Mouse (Mus musculus): Measurements from ENCODE around the gene Usf2. TPM values are rescaled to one million over a fixed set of nuclear protein-coding genes. Genes with fewer than 3 reads are reported as not detected.

Usf2 gene
- polyA plus RNA-seq, 1 experiment = 288 TPM

- H3K4me3 ChIP-seq (ENCODE audit: control insufficient read depth, insufficient read depth, low read length) = no peak overlapping the region
- no peaks in the 10 kb centered on the region for H3K36me3 ChIP-seq (ENCODE audit: control insufficient read depth, insufficient read depth, low read length)
- H3K27ac ChIP-seq (ENCODE audit: control insufficient read depth, insufficient read depth, low read length) = no peak overlapping the region
- H3K4me1 ChIP-seq (replicated peaks; ENCODE audit: control insufficient read depth, insufficient read depth, low read length) = peaks cover 18% of the 10 kb centered on the region
- 96% methylated on average over 15 of the region's 15 CpGs for WGBS
- no peaks in the 10 kb centered on the region; the same call in 1 of the 2 replicates for H3K27me3 ChIP-seq (ENCODE audit: control insufficient read depth, insufficient read depth, low read length)
- no peak for DNase-seq
- TF ChIP-seq POLR2A (IDR thresholded peaks at IDR 0.05; ENCODE audit: control insufficient read depth, extremely low read depth, insufficient read depth, low read length, poor library complexity) (no peak), CTCF (IDR thresholded peaks at IDR 0.05; ENCODE audit: borderline replicate concordance, control insufficient read depth, extremely low read depth, insufficient read depth, low read length, poor library complexity) (no peak)
Observed at GRCm38 (mm10) chr7:30971901-30972300, 15.3 kb upstream of the Usf2 start.

GRCm38 (mm10) chr7:30969174-30969573, 12.6 kb upstream of the Usf2 start:
- DNase-seq = no peak
- 97% methylated on average over 4 of the region's 4 CpGs for WGBS
- no peak overlapping the region for H3K27ac ChIP-seq (ENCODE audit: control insufficient read depth, insufficient read depth, low read length)
- no peaks in the 10 kb centered on the region for H3K36me3 ChIP-seq (ENCODE audit: control insufficient read depth, insufficient read depth, low read length)
- H3K4me1 ChIP-seq (replicated peaks; ENCODE audit: control insufficient read depth, insufficient read depth, low read length) = peaks cover 32% of the 10 kb centered on the region
- H3K4me3 ChIP-seq (ENCODE audit: control insufficient read depth, insufficient read depth, low read length) = no peak overlapping the region
- no peak for TF ChIP-seq POLR2A (IDR thresholded peaks at IDR 0.05; ENCODE audit: control insufficient read depth, extremely low read depth, insufficient read depth, low read length, poor library complexity)
- no peak for TF ChIP-seq CTCF (IDR thresholded peaks at IDR 0.05; ENCODE audit: borderline replicate concordance, control insufficient read depth, extremely low read depth, insufficient read depth, low read length, poor library complexity)
- no peaks in the 10 kb centered on the region; the same call in 1 of the 2 replicates for H3K27me3 ChIP-seq (ENCODE audit: control insufficient read depth, insufficient read depth, low read length)

- DNase-seq = no peak
- Histone ChIP-seq H3K4me3 (ENCODE audit: control insufficient read depth, insufficient read depth, low read length) (no peak overlapping the region), H3K36me3 (ENCODE audit: control insufficient read depth, insufficient read depth, low read length) (no peaks in the 10 kb centered on the region), H3K4me1 (replicated peaks; ENCODE audit: control insufficient read depth, insufficient read depth, low read length) (peaks cover 31% of the 10 kb centered on the region), H3K27ac (ENCODE audit: control insufficient read depth, insufficient read depth, low read length) (no peak overlapping the region), H3K27me3 (ENCODE audit: control insufficient read depth, insufficient read depth, low read length) (no peaks in the 10 kb centered on the region; the same call in 1 of the 2 replicates)
- TF ChIP-seq CTCF (IDR thresholded peaks at IDR 0.05; ENCODE audit: borderline replicate concordance, control insufficient read depth, extremely low read depth, insufficient read depth, low read length, poor library complexity) = no peak
- TF ChIP-seq POLR2A (IDR thresholded peaks at IDR 0.05; ENCODE audit: control insufficient read depth, extremely low read depth, insufficient read depth, low read length, poor library complexity) = no peak
- WGBS = 96% methylated on average over 8 of the region's 8 CpGs
Observed at GRCm38 (mm10) chr7:30968611-30969010, 12.0 kb upstream of the Usf2 start.

- TF ChIP-seq POLR2A (IDR thresholded peaks at IDR 0.05; ENCODE audit: control insufficient read depth, extremely low read depth, insufficient read depth, low read length, poor library complexity) = no peak
- no peak for TF ChIP-seq CTCF (IDR thresholded peaks at IDR 0.05; ENCODE audit: borderline replicate concordance, control insufficient read depth, extremely low read depth, insufficient read depth, low read length, poor library complexity)
- no peak for DNase-seq
- H3K36me3 ChIP-seq (ENCODE audit: control insufficient read depth, insufficient read depth, low read length) = no peaks in the 10 kb centered on the region
- WGBS = 15% methylated on average over 3 of the region's 3 CpGs
- H3K27ac ChIP-seq (ENCODE audit: control insufficient read depth, insufficient read depth, low read length) = peak overlapping the region; percentile 67
- peaks cover 23% of the 10 kb centered on the region for H3K4me1 ChIP-seq (replicated peaks; ENCODE audit: control insufficient read depth, insufficient read depth, low read length)
- H3K27me3 ChIP-seq (ENCODE audit: control insufficient read depth, insufficient read depth, low read length) = no peaks in the 10 kb centered on the region
- no peak overlapping the region for H3K4me3 ChIP-seq (ENCODE audit: control insufficient read depth, insufficient read depth, low read length)
Observed at GRCm38 (mm10) chr7:30966657-30967056, 10.1 kb upstream of the Usf2 start.

GRCm38 (mm10) chr7:30965677-30966076, 9.1 kb upstream of the Usf2 start:
- no peaks in the 10 kb centered on the region for H3K36me3 ChIP-seq (ENCODE audit: control insufficient read depth, insufficient read depth, low read length)
- 81% methylated on average over 14 of the region's 14 CpGs for WGBS
- no peak overlapping the region for H3K27ac ChIP-seq (ENCODE audit: control insufficient read depth, insufficient read depth, low read length)
- no peak for TF ChIP-seq POLR2A (IDR thresholded peaks at IDR 0.05; ENCODE audit: control insufficient read depth, extremely low read depth, insufficient read depth, low read length, poor library complexity)
- no peak for TF ChIP-seq CTCF (IDR thresholded peaks at IDR 0.05; ENCODE audit: borderline replicate concordance, control insufficient read depth, extremely low read depth, insufficient read depth, low read length, poor library complexity)
- no peak overlapping the region for H3K4me3 ChIP-seq (ENCODE audit: control insufficient read depth, insufficient read depth, low read length)
- no peak for DNase-seq
- peaks cover 23% of the 10 kb centered on the region for H3K4me1 ChIP-seq (replicated peaks; ENCODE audit: control insufficient read depth, insufficient read depth, low read length)
- no peaks in the 10 kb centered on the region for H3K27me3 ChIP-seq (ENCODE audit: control insufficient read depth, insufficient read depth, low read length)

GRCm38 (mm10) chr7:30964366-30964765, 7.8 kb upstream of the Usf2 start:
- DNase-seq = no peak
- H3K27me3 ChIP-seq (ENCODE audit: control insufficient read depth, insufficient read depth, low read length) = no peaks in the 10 kb centered on the region
- H3K27ac ChIP-seq (ENCODE audit: control insufficient read depth, insufficient read depth, low read length) = no peak overlapping the region
- 96% methylated on average over 7 of the region's 7 CpGs for WGBS
- no peaks in the 10 kb centered on the region for H3K36me3 ChIP-seq (ENCODE audit: control insufficient read depth, insufficient read depth, low read length)
- TF ChIP-seq CTCF (IDR thresholded peaks at IDR 0.05; ENCODE audit: borderline replicate concordance, control insufficient read depth, extremely low read depth, insufficient read depth, low read length, poor library complexity) (no peak), POLR2A (IDR thresholded peaks at IDR 0.05; ENCODE audit: control insufficient read depth, extremely low read depth, insufficient read depth, low read length, poor library complexity) (no peak)
- no peak overlapping the region for H3K4me3 ChIP-seq (ENCODE audit: control insufficient read depth, insufficient read depth, low read length)
- peaks cover 23% of the 10 kb centered on the region for H3K4me1 ChIP-seq (replicated peaks; ENCODE audit: control insufficient read depth, insufficient read depth, low read length)

- H3K27ac ChIP-seq (ENCODE audit: control insufficient read depth, insufficient read depth, low read length) = no peak overlapping the region
- WGBS = 93% methylated on average over 5 of the region's 5 CpGs
- no peak overlapping the region for H3K4me3 ChIP-seq (ENCODE audit: control insufficient read depth, insufficient read depth, low read length)
- H3K36me3 ChIP-seq (ENCODE audit: control insufficient read depth, insufficient read depth, low read length) = no peaks in the 10 kb centered on the region
- no peak for DNase-seq
- TF ChIP-seq CTCF (IDR thresholded peaks at IDR 0.05; ENCODE audit: borderline replicate concordance, control insufficient read depth, extremely low read depth, insufficient read depth, low read length, poor library complexity) (no peak), POLR2A (IDR thresholded peaks at IDR 0.05; ENCODE audit: control insufficient read depth, extremely low read depth, insufficient read depth, low read length, poor library complexity) (no peak)
- no peaks in the 10 kb centered on the region for H3K27me3 ChIP-seq (ENCODE audit: control insufficient read depth, insufficient read depth, low read length)
- peaks cover 29% of the 10 kb centered on the region for H3K4me1 ChIP-seq (replicated peaks; ENCODE audit: control insufficient read depth, insufficient read depth, low read length)
Observed at GRCm38 (mm10) chr7:30962862-30963261, 6.3 kb upstream of the Usf2 start.

Measured in thymus, adult 2 months (tissue).